Mouse (Mus musculus): ENCODE results near the gene Pmm1.
"Not testable (repeated sequence)": the region's sequence is repeated elsewhere in the genome, so short reads cannot be mapped to it uniquely, and the experiment has no call there.

Pmm1 gene

DNA sequence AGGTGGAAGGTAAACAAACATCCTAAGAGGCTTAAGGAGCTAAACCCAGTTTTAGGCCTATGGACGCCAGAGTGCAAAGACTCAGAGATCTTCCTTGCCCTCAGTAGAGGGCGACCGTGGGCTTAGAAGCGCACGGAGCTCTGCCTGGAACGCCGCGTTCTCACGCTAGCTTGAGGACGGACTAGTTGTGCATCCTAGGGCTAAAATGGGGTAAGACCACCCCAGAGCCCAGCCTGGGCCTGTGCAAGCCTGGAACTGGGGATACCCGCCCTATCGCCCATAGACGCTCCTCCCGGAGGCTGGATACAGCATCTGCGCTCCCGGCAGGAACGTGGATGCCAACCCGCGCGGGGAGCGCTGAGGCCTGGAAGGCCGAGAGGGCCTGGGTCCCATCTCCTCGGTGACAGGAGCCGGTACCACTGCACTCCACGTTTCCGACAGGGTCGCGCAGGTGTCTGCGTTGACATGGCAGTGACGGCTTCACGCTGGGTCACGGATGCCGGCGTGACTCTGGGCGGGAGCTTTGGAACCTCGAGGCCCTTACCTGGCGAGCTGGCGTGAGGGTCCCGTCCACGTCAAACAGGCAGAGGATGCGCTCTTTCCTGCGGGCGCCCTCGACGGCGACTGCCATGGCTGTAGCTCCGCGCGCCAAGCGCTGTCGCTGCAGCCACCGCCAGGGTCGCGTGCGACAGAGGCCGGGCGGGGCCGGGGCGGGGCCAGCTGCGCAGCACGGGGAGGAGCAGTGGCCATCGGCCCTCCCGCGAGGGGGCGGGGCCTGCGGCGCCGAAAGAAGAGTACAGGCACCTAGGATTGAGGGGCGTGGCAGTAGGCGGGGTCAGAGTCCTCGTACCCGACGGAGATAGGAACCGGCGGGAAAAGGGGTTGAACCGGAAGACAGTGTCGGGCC lies at the start of gene Pmm1:
Gene Pmm1 (minus strand): TSS at position 760 of the 907 bp plus-strand sequence.
- peak; percentile 99 to 100 for DNase-seq (ENCODE audit: low spot score in 2 of 2)

DNA sequence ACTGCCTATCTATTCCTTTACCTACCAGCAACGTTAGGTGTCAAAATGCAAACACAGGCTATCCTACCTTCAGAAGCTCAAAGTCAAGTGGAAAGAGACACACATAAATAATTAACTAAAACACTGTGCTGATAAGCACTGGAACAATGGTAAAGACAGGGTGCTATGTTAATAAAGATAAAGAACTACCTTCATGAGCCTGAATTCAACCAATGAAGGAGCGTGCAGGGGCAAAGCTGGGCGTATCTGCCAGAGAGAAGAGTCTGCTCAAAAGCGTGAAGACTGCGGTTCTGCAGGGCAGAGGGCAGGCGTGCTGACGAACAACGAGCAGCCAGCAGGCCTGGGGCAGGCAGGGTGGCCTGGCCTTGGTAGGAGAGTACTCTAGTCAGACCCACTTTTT lies 43.5 kb upstream of the Pmm1 start:
- no peak for DNase-seq (ENCODE audit: low spot score in 2 of 2)

DNA sequence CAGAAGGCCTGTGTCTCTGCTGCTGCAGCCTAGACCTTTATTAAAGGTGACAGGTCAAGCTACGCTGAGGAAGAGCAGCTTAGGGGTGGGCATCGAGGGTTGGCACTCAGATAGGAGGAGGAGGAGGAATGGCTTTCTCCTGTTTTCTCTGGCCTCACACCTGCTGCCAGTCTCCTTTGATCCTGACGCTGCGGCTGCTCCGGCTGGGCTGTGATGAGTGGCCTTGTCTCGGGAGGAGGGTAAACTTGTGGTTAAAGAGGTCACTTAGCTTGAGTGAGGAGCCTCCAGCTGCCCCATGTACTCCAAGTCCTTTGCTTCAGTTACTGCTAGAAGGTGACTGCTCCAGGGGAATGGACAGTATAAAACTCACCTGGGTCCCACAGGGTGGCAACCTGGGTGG lies 33.3 kb upstream of the Pmm1 start:
- no peak for DNase-seq (ENCODE audit: low spot score in 2 of 2)

DNA sequence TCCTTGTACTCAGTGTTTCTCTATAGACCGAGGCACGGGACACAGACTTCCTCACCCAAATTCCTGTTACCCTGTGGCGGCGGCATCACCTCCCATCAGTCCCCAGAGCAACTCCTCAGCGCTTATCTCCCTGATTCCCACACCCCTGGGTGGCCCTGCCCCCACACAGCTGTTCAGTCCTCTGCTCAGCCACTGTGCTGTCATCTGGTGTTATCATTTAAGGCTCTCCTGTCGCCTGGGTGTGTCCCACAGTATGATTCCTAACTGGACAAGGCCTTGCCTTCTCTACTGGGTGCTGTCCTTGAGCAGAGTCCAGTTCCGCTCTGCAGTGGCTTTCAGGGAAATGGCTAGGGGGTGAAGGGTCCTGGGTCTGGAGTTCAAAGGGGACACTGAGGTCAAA lies 29.8 kb upstream of the Pmm1 start:
- DNase-seq (ENCODE audit: low spot score in 2 of 2): no peak

DNA sequence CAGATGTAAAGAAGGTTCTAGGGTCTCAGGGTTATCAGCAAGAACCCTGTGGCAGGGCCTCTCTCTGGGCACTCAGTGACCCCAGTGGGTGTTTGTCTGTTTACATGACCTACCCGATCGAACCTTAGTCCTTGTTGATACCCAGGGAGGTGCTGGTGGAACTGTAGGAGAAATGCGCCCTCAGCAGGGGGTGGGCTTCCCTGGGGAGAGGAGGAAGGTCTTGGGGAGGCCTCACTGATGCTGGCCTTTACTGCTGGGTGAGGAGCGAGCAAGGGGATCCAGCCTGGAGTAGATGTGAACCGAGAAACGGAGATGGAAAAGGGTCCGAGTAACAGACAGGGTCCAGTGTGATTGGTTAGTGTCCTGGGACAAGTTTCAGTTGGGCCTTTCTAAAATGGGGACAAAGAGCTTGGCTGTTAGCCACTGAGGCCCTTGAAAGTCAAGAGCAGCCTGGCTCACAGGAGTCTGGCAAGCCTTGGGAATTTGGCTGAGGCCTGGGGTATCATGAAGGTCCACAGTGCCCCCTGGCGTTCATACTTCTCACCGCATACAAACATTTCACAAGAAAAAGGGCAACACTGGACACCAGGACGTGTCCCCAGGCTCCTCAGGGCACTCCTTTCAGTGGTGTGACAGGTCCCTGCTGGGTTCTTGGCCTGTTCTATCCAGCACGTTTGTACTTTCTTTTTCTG lies 28.8 kb upstream of the Pmm1 start:
- peak; percentile 27 to 73 for DNase-seq (ENCODE audit: low spot score in 2 of 2)

DNA sequence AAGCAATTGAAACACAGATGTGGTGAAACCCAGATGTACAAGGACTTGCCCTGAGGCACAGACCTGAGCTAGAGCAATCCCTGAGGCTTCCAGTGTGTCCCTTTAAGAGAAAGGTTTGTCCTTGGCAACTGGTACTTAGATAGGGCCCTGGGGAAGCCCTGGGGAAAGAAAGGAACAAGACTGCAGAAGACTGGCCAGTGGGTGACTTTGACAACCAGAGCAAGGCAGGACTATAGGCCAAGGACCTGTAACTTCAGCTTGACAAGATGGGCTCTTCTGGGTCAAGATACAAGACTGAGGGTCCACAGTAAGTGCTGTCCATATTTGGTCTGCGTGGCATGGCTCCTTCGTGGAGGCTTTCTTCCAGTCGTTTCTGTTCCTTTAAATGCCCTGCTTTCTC lies 26.9 kb upstream of the Pmm1 start, which contains the start of gene Xrcc6:
Gene Xrcc6 (plus strand): TSS at position 190 of the 400 bp plus-strand sequence.
- no peak for DNase-seq (ENCODE audit: low spot score in 2 of 2)

DNA sequence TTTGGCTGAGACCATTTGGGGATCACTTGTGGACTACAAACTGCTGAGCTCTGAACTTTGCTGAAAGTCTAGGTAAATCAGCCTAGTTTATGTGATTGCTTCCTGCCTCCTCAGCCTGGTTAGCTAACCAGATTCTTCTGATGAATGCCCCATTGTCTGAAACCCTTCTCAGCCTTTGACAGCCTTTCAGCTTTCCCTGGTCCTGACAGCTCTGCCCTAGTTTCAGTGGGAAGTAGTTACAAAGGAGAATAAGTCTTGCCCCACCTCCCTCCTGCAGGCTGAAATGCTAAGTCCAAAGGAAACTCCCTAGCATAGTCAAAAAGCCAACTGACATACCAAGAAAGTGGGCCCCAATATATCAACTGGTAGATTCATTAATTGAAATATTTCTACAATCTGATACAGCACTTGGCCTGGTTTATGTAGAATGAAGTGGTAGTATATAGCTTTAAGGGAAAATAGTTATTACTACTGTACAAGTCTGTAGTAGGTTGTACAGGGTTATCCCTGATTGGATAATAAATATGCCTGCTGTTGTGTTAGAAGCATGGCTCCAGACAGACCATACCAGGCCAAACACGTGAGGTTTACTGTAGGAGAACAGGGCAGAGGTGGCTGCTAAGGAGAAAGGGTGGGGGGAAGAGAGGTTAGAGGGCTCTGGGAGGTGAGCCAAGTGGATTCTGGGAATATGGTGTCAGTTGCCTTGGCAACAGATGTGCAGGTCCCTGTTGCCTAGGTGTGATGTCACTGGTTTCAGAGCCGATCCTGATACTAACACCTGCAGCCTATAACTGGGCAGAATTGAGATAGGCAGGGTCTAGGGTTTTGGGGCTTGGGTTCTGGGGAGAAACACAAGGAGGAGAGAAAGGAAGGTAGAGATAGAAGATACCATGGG lies 24.8 kb upstream of the Pmm1 start:
- no peak for DNase-seq (ENCODE audit: low spot score in 2 of 2)

DNA sequence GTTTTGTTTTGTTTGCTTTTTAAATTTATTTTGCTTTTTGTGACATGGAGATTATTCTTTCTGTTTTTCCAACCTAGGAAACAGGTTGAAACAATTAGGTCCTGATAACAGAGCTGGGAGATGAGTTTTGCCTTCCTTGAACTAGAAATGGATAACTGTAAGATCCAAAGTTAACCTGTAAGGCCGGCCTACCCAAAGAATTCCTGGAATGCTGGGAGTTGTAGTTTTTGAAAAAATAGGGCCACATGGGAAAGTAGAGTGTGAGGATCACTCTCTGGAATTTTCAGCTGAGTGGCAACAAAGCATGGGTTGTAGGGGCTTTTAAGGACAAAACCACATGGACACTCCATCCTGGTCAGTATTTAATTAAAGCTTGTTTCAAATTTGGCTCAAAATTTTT lies 21.4 kb upstream of the Pmm1 start:
- DNase-seq (ENCODE audit: low spot score in 2 of 2): no peak

DNA sequence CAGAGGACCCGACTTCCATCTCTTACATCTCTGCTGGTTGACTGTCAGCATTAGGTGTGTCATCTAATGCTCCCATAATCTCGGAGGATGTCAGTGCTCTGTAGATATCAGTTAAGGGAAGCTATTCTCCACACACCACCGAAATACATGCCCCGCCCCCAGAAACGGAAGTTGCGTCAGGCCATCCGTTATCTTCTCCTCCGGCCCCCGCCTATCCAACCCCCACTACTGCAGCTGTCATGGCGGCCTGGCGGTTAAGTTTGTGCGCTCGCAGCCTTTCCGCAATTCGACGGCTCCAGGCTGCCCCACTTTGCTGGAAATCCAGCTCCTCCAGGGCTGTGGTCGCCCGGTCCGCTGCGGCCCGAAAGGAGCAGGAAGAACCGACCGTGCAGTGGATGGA lies 19.6 kb upstream of the Pmm1 start, which contains the start of gene 1700029P11Rik:
Gene 1700029P11Rik (plus strand): TSS at position 220 of the 400 bp plus-strand sequence.
- no peak for DNase-seq (ENCODE audit: low spot score in 2 of 2)

DNA sequence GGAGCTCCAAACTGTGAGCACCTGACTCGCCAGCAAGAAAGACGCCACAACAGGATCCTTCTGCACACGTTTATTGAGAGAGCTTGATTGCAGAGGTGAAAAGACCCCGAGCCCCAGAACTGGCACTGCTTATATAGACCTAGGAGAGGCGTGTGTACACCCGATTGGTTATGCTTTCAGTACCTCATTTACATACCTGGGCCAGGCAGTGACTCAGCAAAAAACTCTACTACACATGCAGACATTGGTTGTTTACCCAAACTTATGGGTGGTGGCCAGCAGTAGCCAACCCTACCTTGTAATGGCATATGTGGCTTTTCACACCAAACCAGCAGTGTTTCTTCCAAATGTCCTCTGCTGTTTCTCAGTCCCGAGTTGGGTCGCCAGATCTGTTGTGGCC lies 14.4 kb upstream of the Pmm1 start:
- not testable (repeated sequence) for DNase-seq (ENCODE audit: low spot score in 2 of 2)

DNA sequence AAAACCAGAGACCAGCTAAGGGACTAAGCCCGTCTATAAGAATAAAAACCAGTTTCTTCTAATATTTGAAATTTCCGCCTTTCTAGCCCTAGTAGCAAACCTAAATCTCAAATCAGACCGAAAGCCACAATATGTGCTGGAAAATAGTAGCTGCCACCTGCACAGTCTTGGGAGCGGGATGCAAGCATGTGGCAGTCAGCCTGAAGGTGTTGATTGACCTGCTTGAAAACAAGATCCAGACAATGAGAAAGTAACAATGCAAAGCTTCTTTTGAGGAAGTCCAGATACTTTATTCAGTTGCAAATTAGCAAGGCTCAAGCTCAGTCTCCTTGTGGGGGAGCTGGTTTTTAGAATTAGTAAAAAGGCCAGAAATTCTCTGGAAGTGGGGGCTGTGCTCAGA lies 9.8 kb upstream of the Pmm1 start:
- not testable (repeated sequence) for DNase-seq (ENCODE audit: low spot score in 2 of 2)

DNA sequence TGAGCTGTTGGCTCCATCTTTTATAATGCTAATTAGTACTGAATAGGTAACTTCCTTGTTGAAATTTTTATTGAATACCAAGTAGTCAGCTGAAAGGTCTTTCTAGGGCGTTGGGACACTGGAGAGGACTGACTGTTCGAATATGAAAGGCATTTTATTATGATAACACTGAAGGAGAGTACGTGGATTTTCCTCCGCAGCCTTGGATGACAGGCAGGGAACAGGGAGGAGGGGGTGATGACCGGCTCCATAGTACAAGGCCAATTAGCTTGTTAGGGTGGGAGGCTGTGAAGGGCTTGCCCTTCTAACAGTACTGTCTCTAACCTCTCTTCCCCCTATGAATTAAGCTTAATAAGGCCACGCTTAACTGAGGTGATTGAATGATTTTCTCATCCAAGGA lies 8.9 kb upstream of the Pmm1 start:
- DNase-seq (ENCODE audit: low spot score in 2 of 2): not testable (repeated sequence)

DNA sequence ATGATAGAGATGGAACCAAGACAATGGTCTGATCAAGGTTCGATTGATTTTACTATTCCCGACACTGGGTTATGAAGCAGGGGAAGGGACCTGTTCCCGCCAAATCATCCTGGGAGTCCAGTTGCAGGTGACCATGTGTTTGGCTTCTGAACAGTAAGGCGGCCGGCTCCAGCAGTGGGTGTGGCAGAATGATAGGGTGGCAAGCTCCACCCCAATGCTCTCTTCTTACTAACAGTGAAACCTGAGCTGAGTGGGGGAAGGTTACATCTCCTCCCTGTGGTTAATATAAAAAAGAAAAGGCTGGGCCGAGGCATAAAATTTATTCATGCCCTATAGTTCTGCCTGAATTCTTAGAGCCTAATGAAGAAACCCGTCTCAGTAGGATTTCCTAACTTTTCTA lies 8.4 kb upstream of the Pmm1 start:
- DNase-seq (ENCODE audit: low spot score in 2 of 2): no peak

DNA sequence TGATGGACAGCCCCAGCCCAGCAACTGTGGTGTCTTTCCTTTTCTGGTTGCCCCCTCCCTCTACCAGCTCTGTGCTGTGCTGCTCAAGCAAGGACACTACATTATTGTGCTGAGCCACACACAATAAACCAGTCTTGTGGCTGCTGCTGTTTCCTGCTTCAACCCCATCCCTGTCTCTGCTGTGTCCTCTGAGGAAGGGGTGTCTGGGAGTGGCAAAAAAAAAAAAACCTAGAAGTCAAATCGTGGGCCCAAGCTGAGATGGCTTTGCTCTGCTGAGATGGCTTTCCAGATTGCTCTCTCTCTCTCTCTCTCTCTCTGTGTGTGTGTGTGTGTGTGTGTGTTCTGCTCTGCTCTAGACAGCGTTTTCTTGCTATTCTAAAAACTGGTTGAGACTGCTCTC lies 7.7 kb upstream of the Pmm1 start:
- DNase-seq (ENCODE audit: low spot score in 2 of 2): no peak

DNA sequence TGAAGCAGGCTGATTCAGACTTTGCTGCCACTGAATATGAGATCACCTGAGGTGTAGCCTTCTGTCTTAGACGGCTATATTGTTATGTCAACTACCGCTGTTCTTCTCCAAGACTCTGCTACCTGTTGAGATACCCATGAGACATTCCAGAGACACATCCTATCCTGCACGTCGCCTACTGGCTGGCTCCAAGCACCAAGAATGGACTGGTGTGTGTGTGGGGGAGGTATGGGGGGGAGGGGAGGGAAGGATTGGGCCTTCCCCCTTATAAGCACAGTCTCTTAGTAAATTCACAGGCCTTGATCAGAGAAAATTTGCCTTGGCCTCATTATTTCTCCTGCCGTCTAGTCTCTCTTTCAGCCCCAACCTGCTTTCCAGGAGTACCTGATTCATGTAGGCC lies 7.1 kb upstream of the Pmm1 start:
- no peak for DNase-seq (ENCODE audit: low spot score in 2 of 2)

DNA sequence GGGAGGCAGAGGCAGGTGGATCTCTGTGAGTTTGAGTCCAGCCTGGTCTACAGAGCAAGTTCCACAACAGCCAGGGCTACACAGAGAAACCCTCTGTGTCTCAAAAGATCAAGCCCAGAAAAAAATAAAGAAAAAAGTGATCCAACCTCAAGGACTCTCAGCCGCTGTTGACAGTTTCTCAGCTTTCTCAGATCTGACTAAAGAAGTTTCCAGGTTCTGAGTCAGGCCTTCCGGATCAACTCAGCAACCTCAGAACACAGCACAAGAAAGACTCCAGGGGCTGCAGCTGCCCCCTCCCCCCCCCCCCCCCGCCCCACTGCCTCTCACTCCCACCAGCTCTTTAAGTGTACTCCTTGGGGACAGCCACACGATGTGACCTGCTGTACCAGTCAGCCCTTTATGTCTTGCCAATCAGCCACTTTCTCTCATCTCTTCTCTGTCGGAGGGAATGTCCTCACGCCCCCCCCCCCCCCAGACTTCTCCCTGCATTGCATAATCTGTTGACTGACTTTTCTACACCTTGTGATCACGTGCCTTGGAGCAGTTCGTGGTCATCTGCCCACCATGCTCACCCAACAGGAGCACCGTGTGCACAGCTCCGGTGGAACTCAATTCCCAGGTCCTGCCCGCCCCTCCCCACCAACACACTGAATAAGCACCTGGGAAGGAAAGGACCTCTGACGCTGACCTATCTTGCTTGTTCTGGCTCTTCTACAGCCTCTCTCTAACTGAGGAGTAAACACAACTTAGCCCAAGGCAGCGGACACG lies 5.5 kb upstream of the Pmm1 start:
- no peak for DNase-seq (ENCODE audit: low spot score in 2 of 2)

DNA sequence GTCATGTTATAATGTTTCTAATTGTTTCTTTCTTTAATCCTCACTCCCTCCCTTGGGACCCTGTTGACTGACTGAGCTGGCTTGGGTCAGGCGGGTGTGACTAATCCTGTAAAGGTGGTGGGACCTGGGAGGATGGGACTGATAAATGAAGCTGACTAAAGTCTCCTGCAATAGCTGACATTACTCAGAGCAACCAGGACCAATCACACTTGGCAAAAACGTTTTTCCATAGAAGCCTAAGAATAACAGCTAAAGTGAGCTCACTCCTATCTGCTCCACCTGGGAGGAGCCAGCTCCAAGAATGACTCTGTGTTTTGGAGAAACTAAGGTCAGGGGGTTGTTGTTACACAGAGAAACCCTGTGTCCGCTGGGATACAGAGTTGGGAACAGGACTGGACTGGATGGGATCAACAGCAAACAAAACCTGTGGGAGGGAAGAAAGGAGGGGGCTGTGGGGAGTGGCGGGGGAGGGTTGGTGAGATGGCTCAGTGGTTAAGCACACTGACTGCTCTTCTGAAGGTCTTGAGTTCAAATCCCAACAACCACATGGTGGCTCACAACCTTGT lies 4.3 kb upstream of the Pmm1 start:
- no peak for DNase-seq (ENCODE audit: low spot score in 2 of 2)

DNA sequence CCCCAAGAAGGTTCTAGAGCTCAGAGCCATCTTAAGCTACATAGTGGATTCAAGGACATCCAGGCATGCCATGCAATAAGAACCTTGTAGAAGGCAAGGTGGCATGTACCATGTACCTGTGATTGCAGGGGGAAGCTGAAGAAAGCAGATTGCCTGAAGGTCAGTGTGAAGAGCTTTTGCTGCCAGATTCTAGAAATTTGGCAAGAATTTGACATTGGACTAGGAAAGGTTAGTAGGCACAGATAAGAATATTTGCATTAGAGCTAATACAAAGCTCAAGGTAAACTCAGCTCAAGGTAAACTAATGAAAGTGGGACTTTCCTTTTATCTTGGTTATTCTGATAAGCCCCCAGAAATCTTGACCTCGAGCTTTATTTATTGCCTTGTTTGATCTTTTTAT lies 3.5 kb upstream of the Pmm1 start:
- DNase-seq (ENCODE audit: low spot score in 2 of 2): no peak

DNA sequence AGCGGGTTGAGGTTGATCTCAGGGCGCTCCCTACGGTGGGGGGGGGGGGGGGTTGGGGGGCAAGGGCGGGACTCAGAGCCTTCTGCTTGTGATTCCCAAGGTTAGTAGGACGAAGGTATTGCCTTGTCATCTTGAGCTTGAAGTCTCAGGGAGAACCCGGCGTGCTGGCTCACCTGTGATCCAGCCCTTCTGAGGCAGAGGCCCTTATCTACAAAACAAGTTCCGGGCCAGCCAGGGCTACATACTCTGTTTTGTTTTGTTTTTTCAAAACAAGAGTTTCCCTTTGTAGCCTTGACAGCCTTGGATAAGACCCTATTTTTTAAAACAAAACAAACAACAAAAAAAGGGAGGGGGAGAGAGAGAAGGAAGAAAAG lies 335 bp upstream of the Pmm1 start:
- no peak for DNase-seq (ENCODE audit: low spot score in 2 of 2)

DNA sequence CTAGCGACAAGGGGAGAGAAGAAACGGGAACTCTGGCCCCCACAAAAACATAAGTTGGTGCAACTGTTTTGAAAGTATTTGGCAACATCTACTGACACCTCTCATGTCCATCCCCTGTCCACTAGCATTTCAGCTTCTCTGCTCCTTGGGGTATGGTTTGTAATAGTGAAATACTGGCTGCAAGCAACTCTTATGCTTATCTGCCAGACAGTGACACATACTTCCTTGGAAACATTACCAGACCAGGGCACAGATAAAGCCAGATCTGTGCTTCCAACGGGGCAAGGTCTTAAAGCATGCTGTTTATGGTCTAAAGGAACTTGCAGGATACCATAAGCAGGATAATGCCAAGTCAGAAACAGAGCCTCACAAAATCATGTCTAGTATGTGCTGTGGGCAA lies 1.8 kb downstream of the Pmm1 start:
- DNase-seq (ENCODE audit: low spot score in 2 of 2): no peak

DNA sequence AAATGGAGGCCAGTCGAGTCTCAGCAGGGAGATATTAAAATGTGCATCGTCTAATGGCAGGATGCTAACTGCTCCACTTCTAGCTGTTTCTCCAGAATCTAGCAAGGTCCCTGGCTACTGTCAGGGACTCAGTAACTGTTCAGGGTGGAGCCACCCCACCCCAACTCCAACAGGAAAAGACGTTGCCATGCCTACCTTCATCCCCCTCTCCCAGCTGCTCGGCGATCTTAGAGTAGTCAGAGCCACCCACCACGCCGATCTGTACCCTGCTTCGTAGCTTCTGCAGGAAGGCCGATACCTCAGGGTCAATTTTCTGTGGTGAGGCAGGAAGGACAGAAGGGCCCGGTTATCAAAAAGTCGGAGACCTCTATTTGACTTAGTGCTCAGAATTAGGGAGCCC lies 3.1 kb downstream of the Pmm1 start:
- DNase-seq (ENCODE audit: low spot score in 2 of 2): no peak

Data from thymus, postnatal 10 days (tissue).